8 mouse cellular contexts compared by ENCODE assay signal in the genomic region with DNA sequence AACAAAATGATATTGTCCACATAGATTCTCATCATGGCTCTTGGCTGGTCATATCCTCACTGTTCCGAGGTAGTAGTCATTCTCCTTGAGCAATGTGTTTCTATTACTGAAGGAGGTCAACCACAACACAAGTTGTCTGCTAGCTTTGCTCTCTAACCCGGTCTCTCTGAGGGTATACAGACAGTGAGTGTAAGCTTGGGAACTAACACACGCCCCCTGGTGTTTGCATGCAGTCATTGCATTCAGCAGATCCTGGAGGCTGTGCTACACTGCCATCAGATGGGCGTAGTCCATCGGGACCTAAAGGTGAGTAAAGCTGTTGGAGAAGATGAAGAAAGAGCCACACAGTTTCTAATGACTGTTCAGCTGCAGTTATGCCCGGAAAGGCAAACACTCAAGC.
DNase-seq lines count a peak whose midpoint lies in the region; ATAC-seq and TF ChIP-seq lines count a peak whose summit lies in the region.

No protein-coding gene starts in this region.

- no peaks in the 10 kb centered on the region for H3K4me1 ChIP-seq in ES-E14 (ENCODE audit: control insufficient read depth in 2 of 2, insufficient read depth in 2 of 2, low read length in 2 of 2, poor library complexity in 1 of 2)
- no peaks in the 10 kb centered on the region for H3K4me1 ChIP-seq in forebrain, embryonic 16.5 days (replicated peaks; ENCODE audit: control insufficient read depth, insufficient read depth, low read length)
- no peaks in the 10 kb centered on the region for H3K4me1 ChIP-seq in lung, adult 2 months (ENCODE audit: control insufficient read depth, insufficient read depth, low read length)
- no peaks in the 10 kb centered on the region for H3K4me1 ChIP-seq in thymus, adult 2 months (replicated peaks; ENCODE audit: control insufficient read depth, insufficient read depth, low read length)

- no peak overlapping the region for H3K4me3 ChIP-seq in ES-E14 (ENCODE audit: insufficient read depth in 1 of 2, low read depth in 1 of 2, low read length in 2 of 2, poor library complexity in 1 of 2, severe bottlenecking in 1 of 2)
- no peak overlapping the region for H3K4me3 ChIP-seq in forebrain, embryonic 16.5 days (replicated peaks; ENCODE audit: low read length)
- H3K4me3 ChIP-seq in layer of hippocampus, adult 2 months, result no peak overlapping the region
- no peak overlapping the region for H3K4me3 ChIP-seq in lung, adult 2 months (replicated peaks; ENCODE audit: extremely low read depth, low read depth, low read length)
- no peak overlapping the region for H3K4me3 ChIP-seq in thymus, adult 2 months (ENCODE audit: control insufficient read depth, insufficient read depth, low read length)

- in situ Hi-C loops in ES-E14 (cut with MboI; ENCODE audit: low sequenced_read_pairs in 2 of 2, unreplicated experiment in 2 of 2), result no loop called here

- no peaks in the 10 kb centered on the region for H3K27me3 ChIP-seq in forebrain, embryonic 16.5 days (replicated peaks; ENCODE audit: control insufficient read depth, insufficient read depth, low read length)
- no peaks in the 10 kb centered on the region for H3K27me3 ChIP-seq in thymus, adult 2 months (ENCODE audit: control insufficient read depth, insufficient read depth, low read length)

- DNase-seq in ES-E14 (ENCODE audit: low read depth, low spot score), result peak; percentile 65
- peak; percentile 82 for DNase-seq in cerebellum, adult 11-12 months
- DNase-seq in heart, postnatal 4 days, result peak; percentile 83
- DNase-seq in layer of hippocampus, adult 2 months (ENCODE audit: low spot score in 2 of 2), result peak; percentile 57 to 70
- peak; percentile 76 for DNase-seq in lung, adult 2 months
- peak; percentile 59 for DNase-seq in ovary, adult 18-20 months (ENCODE audit: low spot score)
- peak; percentile 81 for DNase-seq in thymus, adult 2 months

- peak; percentile 97 for ATAC-seq in forebrain, embryonic 16.5 days

- peak; percentile 98 for TF ChIP-seq CTCF in layer of hippocampus, adult 2 months (conservative IDR thresholded peaks at IDR 0.05)
- peak; percentile 94 for TF ChIP-seq CTCF in lung, adult 2 months (IDR thresholded peaks at IDR 0.05; ENCODE audit: insufficient read depth, low read length)
- TF ChIP-seq CTCF in thymus, adult 2 months (IDR thresholded peaks at IDR 0.05; ENCODE audit: borderline replicate concordance, control insufficient read depth, extremely low read depth, insufficient read depth, low read length, poor library complexity), result peak; percentile 44; the same call in 1 of the 2 replicates

- no peak overlapping the region for H3K4me2 ChIP-seq in forebrain, embryonic 16.5 days (ENCODE audit: low read length)

- H3K27ac ChIP-seq in ES-E14 (ENCODE audit: insufficient read depth, low read depth, low read length, poor library complexity, severe bottlenecking), result no peak overlapping the region
- no peak overlapping the region for H3K27ac ChIP-seq in forebrain, embryonic 16.5 days (ENCODE audit: low read length)
- no peak overlapping the region for H3K27ac ChIP-seq in layer of hippocampus, adult 2 months
- H3K27ac ChIP-seq in thymus, adult 2 months (ENCODE audit: control insufficient read depth, insufficient read depth, low read length), result no peak overlapping the region

- no peaks in the 10 kb centered on the region for H3K36me3 ChIP-seq in ES-E14 (ENCODE audit: control insufficient read depth, insufficient read depth, low read length, poor library complexity, severe bottlenecking)
- H3K36me3 ChIP-seq in forebrain, embryonic 16.5 days (ENCODE audit: control insufficient read depth, insufficient read depth), result no peaks in the 10 kb centered on the region
- no peaks in the 10 kb centered on the region for H3K36me3 ChIP-seq in thymus, adult 2 months (ENCODE audit: control insufficient read depth, insufficient read depth, low read length)

- H3K9ac ChIP-seq in ES-E14 (ENCODE audit: insufficient read depth, low read depth, low read length, poor library complexity, severe bottlenecking), result no peak overlapping the region
- no peak overlapping the region for H3K9ac ChIP-seq in forebrain, embryonic 16.5 days (replicated peaks; ENCODE audit: low read depth, low read length)

- WGBS in forebrain, embryonic 16.5 days, result 17% methylated on average over 6 of the region's 6 CpGs
- 14% methylated on average over 6 of the region's 6 CpGs for WGBS in lung, adult 2 months
- WGBS in thymus, adult 2 months, result 14% methylated on average over 6 of the region's 6 CpGs

- no peak for TF ChIP-seq POLR2A in lung, adult 2 months (IDR thresholded peaks at IDR 0.05; ENCODE audit: borderline replicate concordance, extremely low read depth, low read depth, low read length)
- TF ChIP-seq POLR2A in thymus, adult 2 months (IDR thresholded peaks at IDR 0.05; ENCODE audit: control insufficient read depth, extremely low read depth, insufficient read depth, low read length, poor library complexity), result no peak

- H3K9me3 ChIP-seq in ES-E14 (ENCODE audit: control insufficient read depth, insufficient read depth, low read depth, low read length), result no peaks in the 10 kb centered on the region
- H3K9me3 ChIP-seq in forebrain, embryonic 16.5 days (ENCODE audit: control insufficient read depth, low read length), result no peaks in the 10 kb centered on the region

TF ChIP-seq in ES-E14, 5 proteins besides CTCF, POLR2A, EP300 and RAD21:
- TF ChIP-seq CHD2 (IDR thresholded peaks at IDR 0.05; ENCODE audit: low read depth, low read length) (no peak), ZC3H11A (IDR thresholded peaks at IDR 0.05; ENCODE audit: borderline replicate concordance, low read depth, low read length) (peak; percentile 72; the same call in 1 of the 2 replicates)

Comparison
In these comparisons a context has a peak if more than half of its experiments do, and no peak if none do; other contexts are left out.
1. CTCF ChIP-seq: peak in every context shown above with its lines; median percentile 98 in layer of hippocampus, adult 2 months; 94 in lung, adult 2 months; 44 in thymus, adult 2 months.